Mouse (Mus musculus) brain, embryonic 14.5 days (tissue): Measurements from ENCODE around the gene Btbd19. TPM values are rescaled to one million over a fixed set of nuclear protein-coding genes. Genes with fewer than 3 reads are reported as not detected.

Experiments used
- DNase-seq: peaks from one replicate; pipeline ENCODE4 v3.0.0-alpha.2; 2011; ENCODE audit warnings: low read depth
- CTCF ChIP-seq: fragments of 200-500 bp; IDR thresholded peaks from 2 replicates; pipeline ENCODE4 v1.5.1; 2012; ENCODE audit warnings: inconsistent platforms, mild to moderate bottlenecking, moderate library complexity, borderline replicate concordance; ENCODE audit not compliant: insufficient read depth, insufficient read length; ENCODE audit errors: extremely low read depth
- POLR2A ChIP-seq: fragments of 200-500 bp; IDR thresholded peaks from 2 replicates; pipeline ENCODE4 v1.6.1; 2012; ENCODE audit warnings: mild to moderate bottlenecking, inconsistent platforms, borderline replicate concordance; ENCODE audit not compliant: poor library complexity, insufficient read depth, insufficient read length, severe bottlenecking; ENCODE audit errors: extremely low read depth
- polyA plus RNA-seq: library from polyadenylated mRNA; depleted of rRNA; stranded (reverse); fragments of >200 nt; gene quantifications from 2 replicates; pipeline ENCODE4 v1.2.3, GENCODE M21; 2012; rRNA removed

Btbd19 gene
- 6.5 and 7.9 TPM in 2 replicates for polyA plus RNA-seq

DNA sequence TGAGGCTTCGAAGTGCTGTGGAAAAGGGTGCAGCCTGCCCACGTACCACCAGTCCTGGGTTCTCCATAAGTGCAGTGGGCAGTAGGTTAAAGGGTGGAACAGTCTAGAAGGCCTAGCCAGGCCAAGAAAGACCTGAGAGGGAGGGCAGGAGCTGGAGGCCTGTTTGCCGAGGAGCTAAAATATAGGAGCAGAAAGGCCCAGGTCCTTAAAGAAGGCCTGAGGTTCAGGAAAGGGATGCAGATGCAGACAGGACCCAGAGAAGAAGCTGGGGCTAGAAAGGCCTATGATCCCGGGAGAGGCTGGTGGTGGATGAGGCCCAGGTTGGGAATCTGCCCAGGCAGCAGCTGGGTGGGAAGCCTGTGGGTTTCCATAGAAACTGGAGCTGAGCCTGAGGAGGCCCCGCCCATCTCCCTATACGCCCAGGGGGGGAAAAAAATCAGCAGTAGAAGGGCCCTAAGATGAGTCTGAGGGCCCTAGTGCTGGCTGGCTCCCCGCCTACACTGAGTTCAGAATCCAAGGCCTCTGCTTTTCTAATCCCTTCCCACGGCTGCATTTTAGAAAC, at the start of gene Btbd19:
Btbd19 (minus strand) TSS at position 378 of the 562 bp plus-strand sequence.
- TF ChIP-seq POLR2A (no peak), CTCF (no peak)
- DNase-seq: peak; percentile 88

- DNase-seq: no peak
- TF ChIP-seq CTCF: no peak
- no peak for TF ChIP-seq POLR2A
These were observed 44.4 kb upstream of the Btbd19 start for GRCm38 (mm10) chr4:117169936-117170335.

- DNase-seq: peak; percentile 26
- no peak for TF ChIP-seq POLR2A
- no peak for TF ChIP-seq CTCF
These were observed 35.7 kb upstream of the Btbd19 start for GRCm38 (mm10) chr4:117161183-117161582.

- no peak for DNase-seq
- no peak for TF ChIP-seq POLR2A
- no peak for TF ChIP-seq CTCF
These were observed 34.1 kb upstream of the Btbd19 start for GRCm38 (mm10) chr4:117159666-117160065.

DNA sequence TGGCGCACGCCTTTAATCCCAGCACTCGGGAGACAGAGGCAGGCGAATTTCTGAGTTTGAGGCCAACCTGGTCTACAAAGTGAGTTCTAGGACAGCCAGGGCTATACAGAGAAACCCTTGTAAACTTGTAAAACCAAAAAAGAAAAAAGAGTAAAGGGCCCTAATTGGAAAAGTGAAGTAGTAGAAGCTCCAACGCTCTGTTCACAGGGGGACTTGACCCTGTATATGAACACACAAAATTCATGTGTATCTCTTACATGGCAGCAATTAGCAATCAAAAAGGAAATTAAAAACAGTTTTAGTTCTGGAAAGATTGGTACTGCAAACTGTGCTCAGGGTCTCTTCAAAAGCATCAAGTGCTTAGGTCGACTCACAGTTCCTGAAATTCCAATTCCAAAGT, 30.8 kb upstream of the Btbd19 start:
- no peak for DNase-seq
- no peak for TF ChIP-seq CTCF
- no peak for TF ChIP-seq POLR2A

DNA sequence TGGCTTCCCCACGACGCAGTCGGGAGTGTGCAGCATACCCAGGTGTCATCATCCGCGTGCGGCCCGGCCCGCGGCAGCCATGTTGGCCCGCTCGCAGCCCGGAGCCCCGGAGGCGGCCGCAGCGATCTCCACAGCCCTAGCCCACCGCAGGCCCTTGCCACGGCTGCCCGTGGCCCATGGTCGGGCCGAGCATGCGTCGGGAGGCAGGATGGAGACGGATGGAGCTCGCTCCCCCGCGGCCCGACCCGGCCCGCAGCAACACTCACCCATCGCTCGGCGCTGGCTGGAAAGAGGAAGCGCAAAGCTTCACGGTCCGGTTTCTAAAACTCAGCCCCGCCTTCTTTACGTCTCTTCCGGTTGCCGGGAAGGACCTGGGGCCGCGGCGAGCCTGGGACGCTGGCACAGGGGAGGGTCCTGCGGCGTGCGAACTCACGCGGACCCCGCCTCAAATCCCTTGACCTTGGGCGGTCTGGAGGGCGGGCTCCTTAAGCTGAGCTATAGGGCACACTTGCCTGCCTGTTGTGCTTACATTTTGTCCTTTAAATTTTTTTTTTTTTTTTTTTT, 30.3 kb upstream of the Btbd19 start, which contains the start of gene Rps8:
Rps8 (minus strand) TSS at position 452 of the 564 bp plus-strand sequence.
- TF ChIP-seq POLR2A (peak; percentile 77; the same call in 1 of the 2 replicates), CTCF (no peak)
- peak; percentile 97 for DNase-seq

DNA sequence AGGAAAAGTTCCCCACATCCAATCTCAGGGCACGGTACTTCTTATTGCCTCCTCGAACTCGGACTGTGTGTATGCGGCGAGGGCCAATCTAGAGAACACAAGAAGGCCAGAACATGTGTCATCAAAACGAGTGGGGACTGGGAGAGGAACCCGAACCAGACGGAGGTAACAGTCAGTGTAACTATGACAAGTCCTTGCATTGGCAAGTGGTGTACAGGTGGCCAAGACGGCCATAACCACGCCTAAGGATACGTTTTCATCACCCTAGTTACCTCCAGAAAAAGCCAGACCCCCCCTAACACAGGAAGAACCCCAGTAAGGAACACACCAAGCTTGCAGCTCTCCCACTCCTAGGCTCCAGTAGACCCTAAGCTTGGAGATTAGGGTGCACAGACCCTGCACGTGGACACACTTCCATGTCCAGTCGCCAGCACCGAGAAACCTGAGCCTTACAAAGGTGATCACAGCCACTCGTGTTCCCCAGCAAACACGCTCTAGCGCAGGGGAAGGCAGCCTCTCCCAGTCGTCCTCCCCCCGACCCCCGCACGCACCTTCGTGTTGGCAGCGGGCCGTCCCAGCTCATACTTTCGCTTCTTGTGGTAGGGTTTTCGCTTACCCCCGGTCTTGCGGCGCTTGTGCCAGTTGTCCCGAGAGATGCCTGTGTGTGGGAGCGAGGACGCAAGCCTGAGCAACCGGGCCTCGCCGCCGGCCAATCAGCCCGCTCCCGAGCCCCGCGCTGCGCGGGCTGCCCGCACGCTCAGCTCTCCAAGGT, 29.7 kb upstream of the Btbd19 start:
- no peak for DNase-seq

GRCm38 (mm10) chr4:117152714-117153113, 27.2 kb upstream of the Btbd19 start:
- no peak for DNase-seq
- TF ChIP-seq CTCF (no peak), POLR2A (no peak)

More for the DNA sequence above, 29.7 kb upstream of the Btbd19 start:
- TF ChIP-seq CTCF (no peak), POLR2A (no peak)

- TF ChIP-seq CTCF (no peak), POLR2A (no peak)
- DNase-seq: no peak
These were observed 25.9 kb upstream of the Btbd19 start for GRCm38 (mm10) chr4:117151416-117151815.

DNA sequence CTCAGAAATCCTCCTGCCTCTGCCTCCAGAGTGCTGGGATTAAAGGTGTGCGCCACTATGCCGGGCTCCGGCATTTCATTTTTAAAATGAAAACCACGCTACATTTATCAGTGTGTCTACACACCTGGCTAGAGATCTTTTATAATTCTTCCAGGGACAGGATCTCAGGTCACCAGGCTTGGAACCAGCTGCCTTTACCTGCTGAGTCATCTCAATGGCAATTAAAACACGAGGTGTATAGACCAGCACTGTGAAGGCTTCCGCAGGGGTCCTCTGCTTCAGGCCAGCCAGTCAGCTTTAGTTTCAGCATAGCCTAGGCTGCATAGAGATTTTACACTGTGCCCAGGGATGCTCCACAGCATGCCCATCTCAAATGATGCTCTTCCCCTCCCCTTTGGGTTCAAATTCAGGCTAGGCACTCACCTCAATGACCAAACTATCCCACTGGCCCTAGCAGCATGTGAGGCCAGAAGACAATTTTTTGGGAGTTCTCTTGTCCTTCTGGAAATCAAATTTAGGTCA, 24.7 kb upstream of the Btbd19 start:
- no peak for DNase-seq
- no peak for TF ChIP-seq CTCF
- TF ChIP-seq POLR2A: no peak

DNA sequence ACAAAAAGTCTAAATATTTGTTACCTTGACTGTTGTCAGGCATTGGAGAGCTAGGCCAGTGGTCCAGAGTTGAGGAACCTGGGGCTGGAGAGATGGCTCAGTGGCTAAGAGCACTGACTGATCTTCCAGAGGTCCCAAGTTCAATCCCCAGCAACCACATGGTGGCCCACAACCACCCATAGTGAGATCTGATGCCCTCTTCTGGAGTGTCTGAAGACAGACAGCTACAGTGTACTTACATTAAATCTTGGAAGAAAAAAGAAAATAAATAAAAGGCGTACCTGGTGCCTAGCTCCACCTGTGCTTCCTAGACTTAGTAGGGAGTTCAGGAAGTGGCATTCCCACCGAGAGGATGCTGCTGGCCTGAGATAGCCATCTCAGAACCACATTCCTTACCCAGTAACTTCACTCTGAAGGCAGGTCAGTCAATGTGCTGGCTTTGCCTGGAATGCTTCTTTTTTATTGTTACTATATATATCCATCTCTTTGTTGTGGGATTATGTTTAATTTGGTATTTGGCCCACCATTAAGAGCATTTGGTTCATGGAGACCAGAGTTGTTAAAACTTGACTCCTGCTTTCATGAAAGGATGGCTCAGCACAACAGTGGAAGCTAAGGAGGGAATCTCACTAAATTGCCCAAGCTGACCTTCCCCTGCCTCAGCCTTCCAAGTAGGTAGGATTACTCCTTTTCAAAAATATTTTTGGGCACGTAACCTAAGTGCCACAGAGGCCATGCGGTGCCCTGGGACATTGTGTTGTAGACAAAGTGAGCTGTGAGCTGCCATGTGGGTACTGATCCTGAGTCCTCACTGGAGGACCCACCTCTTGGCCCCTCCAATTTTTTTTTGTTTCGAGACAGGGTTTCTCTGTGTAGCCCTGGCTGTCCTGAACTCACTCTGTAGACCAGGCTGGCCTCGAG, 24.0 kb upstream of the Btbd19 start:
- TF ChIP-seq CTCF (no peak), POLR2A (no peak)
- no peak for DNase-seq

- TF ChIP-seq POLR2A (no peak), CTCF (no peak)
These were observed 23.3 kb upstream of the Btbd19 start for GRCm38 (mm10) chr4:117148815-117149214.

DNA sequence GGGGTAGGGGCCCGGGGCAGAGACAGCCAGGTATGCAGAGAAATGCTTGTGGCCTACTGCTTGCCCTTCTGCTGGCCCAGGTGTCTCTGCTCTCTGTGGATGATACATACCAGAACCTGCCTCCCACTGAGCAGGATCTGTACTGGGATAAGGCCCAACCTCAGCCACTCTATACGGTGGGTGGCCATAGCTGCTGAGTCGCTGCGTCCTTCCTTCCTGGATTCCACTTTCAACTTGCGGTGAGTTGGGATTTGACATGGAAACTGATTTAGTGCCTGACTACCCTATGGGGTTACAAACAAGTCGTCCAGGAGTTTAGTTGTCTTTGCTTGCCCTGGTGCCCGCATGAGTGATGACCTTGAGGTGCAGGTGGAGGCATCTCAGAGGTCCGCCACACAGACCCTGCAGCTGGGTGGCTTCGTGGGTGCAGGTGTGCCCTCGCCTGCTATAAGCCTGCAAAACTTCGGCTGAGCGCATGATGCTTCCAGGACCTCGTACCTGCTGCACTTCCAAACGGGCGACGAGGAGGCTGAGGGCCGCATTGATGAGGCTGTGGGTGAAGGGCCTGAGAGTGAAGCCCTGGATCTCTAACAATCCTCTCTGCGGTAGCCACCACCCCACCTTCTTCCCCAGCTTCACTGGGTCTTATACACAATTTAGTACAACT, 22.7 kb upstream of the Btbd19 start:
- TF ChIP-seq POLR2A (no peak), CTCF (no peak)
- DNase-seq: no peak

More at GRCm38 (mm10) chr4:117148815-117149214, 23.3 kb upstream of the Btbd19 start:
- DNase-seq: peak; percentile 37
